Mouse (Mus musculus) forebrain, postnatal 0 days (tissue): ENCODE results near the gene Sptb. TPM values are rescaled to one million over a fixed set of nuclear protein-coding genes. Genes with fewer than 3 reads are reported as not detected.

Experiments
- ATAC-seq: fragments of 200-750 bp; cut with Nextera tagmentation; 2 replicates; pipeline ENCODE4 v1.8.0; 2017; ENCODE audit warnings: mild to moderate bottlenecking, moderate library complexity
- DNase-seq: peaks from one replicate; pipeline ENCODE4 v3.0.0-alpha.2; 2015
- H3K27ac ChIP-seq: fragments of 300-500 bp; sonication (generic); 2 replicates; pipeline ENCODE4 v1.5.1; 2014; ENCODE audit warnings: low read depth, mild to moderate bottlenecking, antibody characterized with exemption, low read length, moderate library complexity, mixed read lengths
- H3K27me3 ChIP-seq: fragments of 300-500 bp; sonication (generic); 2 replicates; pipeline ENCODE4 v1.6.1; 2014; ENCODE audit warnings: mild to moderate bottlenecking, low read length, mixed read lengths; ENCODE audit not compliant: insufficient read depth
- H3K36me3 ChIP-seq: fragments of 300-500 bp; sonication (generic); 2 replicates; pipeline ENCODE4 v1.6.1; 2014; ENCODE audit warnings: mild to moderate bottlenecking, moderate library complexity; ENCODE audit not compliant: insufficient read depth
- H3K4me1 ChIP-seq: fragments of 300-500 bp; sonication (generic); 2 replicates; pipeline ENCODE4 v1.6.1; 2014; ENCODE audit warnings: antibody characterized with exemption; ENCODE audit not compliant: insufficient read depth
- H3K4me2 ChIP-seq: fragments of 300-500 bp; sonication (generic); 2 replicates; pipeline ENCODE4 v1.6.1; 2014; ENCODE audit warnings: low read depth, mild to moderate bottlenecking, moderate library complexity
- H3K4me3 ChIP-seq: fragments of 300-500 bp; sonication (generic); 2 replicates; pipeline ENCODE4 v1.5.1; 2014; ENCODE audit warnings: low read depth, low read length, mixed read lengths
- H3K9ac ChIP-seq: fragments of 300-500 bp; sonication (generic); 2 replicates; pipeline ENCODE4 v1.6.1; 2014; ENCODE audit warnings: mild to moderate bottlenecking
- H3K9me3 ChIP-seq: fragments of 300-500 bp; sonication (generic); 2 replicates; pipeline ENCODE4 v1.6.1; 2016; ENCODE audit warnings: low read length
- CTCF ChIP-seq: sonication (generic); IDR thresholded peaks from 2 replicates; pipeline ENCODE4 v1.5.1; 2016; ENCODE audit warnings: antibody characterized with exemption, control low read depth, low read depth
- WGBS: fragments of 180-500 bp; shearing (Covaris S2); extraction: QIAGEN DNeasy Blood & Tissue Kit; methylation state at CpG from one replicate; pipeline ENCODE4 v1.1.7; 2014; 5-methylcytosine and 5-hydroxymethylcytosine counted together
- microRNA-seq, 2 experiments: library from miRNA; unstranded; fragments of <30 nt; microRNA quantifications; one replicate each; pipeline ENCODE4; 2016
- polyA plus RNA-seq: library from polyadenylated mRNA; unstranded; fragments of >200 nt; fragmentation: Nextera tagmentation; extraction: Ambion mirVana; gene quantifications from 2 replicates; pipeline ENCODE4 v1.2.1, GENCODE M21; 2015
- total RNA-seq: library from RNA; depleted of rRNA; stranded (reverse); fragments of >200 nt; gene quantifications from 2 replicates; pipeline ENCODE4 v1.2.3, GENCODE M21; 2014; rRNA removed

Gene Sptb
- total and polyA plus RNA-seq, 2 experiments from 2014 or later, result 3.0 to 19.6 TPM

- Histone ChIP-seq H3K36me3 (no peaks in the 10 kb centered on the region), H3K4me3 (peak overlapping the region; percentile 55), H3K9me3 (no peaks in the 10 kb centered on the region), H3K27ac (no peak overlapping the region), H3K27me3 (peaks cover 44% of the 10 kb centered on the region), H3K9ac (no peak overlapping the region), H3K4me1 (peaks cover 4% of the 10 kb centered on the region), H3K4me2 (peak overlapping the region; percentile 98)
- 3% methylated on average over 11 of the region's 11 CpGs for WGBS
- no peak for ATAC-seq
- no peak for TF ChIP-seq CTCF
- no peak for DNase-seq
These were observed 176.1 kb downstream of the Sptb start for GRCm38 (mm10) chr12:76534233-76534632.

GRCm38 (mm10) chr12:76533377-76534222, 176.7 kb downstream of the Sptb start:
- Histone ChIP-seq H3K4me3 (peak overlapping the region; percentile 55), H3K9me3 (no peaks in the 10 kb centered on the region), H3K27ac (no peak overlapping the region), H3K9ac (peak overlapping the region; percentile 46), H3K4me1 (peaks cover 4% of the 10 kb centered on the region), H3K36me3 (no peaks in the 10 kb centered on the region), H3K4me2 (peak overlapping the region; percentile 98), H3K27me3 (peaks cover 44% of the 10 kb centered on the region)
- DNase-seq, result peak; percentile 46
- under 1% methylated on average over 72 of the region's 74 CpGs for WGBS
- ATAC-seq, result peak; percentile 64
- TF ChIP-seq CTCF, result no peak

- Histone ChIP-seq H3K9ac (peak overlapping the region; percentile 46), H3K4me2 (peak overlapping the region; percentile 98), H3K9me3 (no peaks in the 10 kb centered on the region), H3K27me3 (peaks cover 44% of the 10 kb centered on the region), H3K4me3 (peak overlapping the region; percentile 55), H3K4me1 (peaks cover 4% of the 10 kb centered on the region), H3K27ac (no peak overlapping the region), H3K36me3 (no peaks in the 10 kb centered on the region)
- WGBS, result under 1% methylated on average over 31 of the region's 31 CpGs
- ATAC-seq, result no peak
- DNase-seq, result no peak
- TF ChIP-seq CTCF, result no peak
These were observed 177.4 kb downstream of the Sptb start for GRCm38 (mm10) chr12:76532926-76533376.

- peaks cover 44% of the 10 kb centered on the region for H3K27me3 ChIP-seq
These were observed 178.1 kb downstream of the Sptb start for GRCm38 (mm10) chr12:76531986-76532925.

GRCm38 (mm10) chr12:76530580-76531139, 179.7 kb downstream of the Sptb start, which contains the start of gene Plekhg3:
Gene Plekhg3, plus strand, starts transcription at chr12:76530891.
- WGBS, result 37% methylated on average over 6 of the region's 6 CpGs
- Histone ChIP-seq H3K4me2 (no peak within 1 kb of the TSS), H3K4me1 (peaks cover 4% of the 10 kb centered on the region), H3K27ac (no peak within 1 kb of the TSS), H3K9ac (no peak within 1 kb of the TSS), H3K27me3 (peaks cover 43% of the 10 kb centered on the region), H3K9me3 (no peaks in the 10 kb centered on the region), H3K36me3 (no peaks in the 10 kb centered on the region), H3K4me3 (no peak within 1 kb of the TSS)
- TF ChIP-seq CTCF, result no peak
- ATAC-seq (no peak), DNase-seq (no peak)

More at GRCm38 (mm10) chr12:76531986-76532925, 178.1 kb downstream of the Sptb start:
- TF ChIP-seq CTCF, result no peak
- Histone ChIP-seq H3K4me1 (peaks cover 4% of the 10 kb centered on the region), H3K4me2 (peak overlapping the region; percentile 98), H3K36me3 (no peaks in the 10 kb centered on the region), H3K9ac (peak overlapping the region; percentile 46; the same call in 1 of the 2 replicates), H3K9me3 (no peaks in the 10 kb centered on the region), H3K4me3 (peak overlapping the region; percentile 55), H3K27ac (no peak overlapping the region)
- ATAC-seq (no peak), DNase-seq (peak; percentile 11)
- WGBS, result 4% methylated on average over 19 of the region's 19 CpGs

Small RNA genes within 50 kb of the gene (microRNA-seq; reads per million reads assigned to microRNA genes)
- gene Mir5135, result 0 reads per million in 2 experiments

Other genes with a start within 250 kb of the Sptb start
- 4.1 and 6.2 TPM in 2 replicates for gene Plekhg3, start 179.7 kb downstream of the Sptb start, total RNA-seq
- gene Plekhg3, start 179.7 kb downstream of the Sptb start, polyA plus RNA-seq, result 0.53 and 1.1 TPM in 2 replicates
- 75.7 and 84.4 TPM in 2 replicates for gene Churc1, start 55.0 kb upstream of the Sptb start, total RNA-seq
- gene Churc1, start 55.0 kb upstream of the Sptb start, polyA plus RNA-seq, result 115 and 146 TPM in 2 replicates
- 22.7 and 32.3 TPM in 2 replicates for gene Fntb, start 55.0 kb upstream of the Sptb start, total RNA-seq
- 38.7 and 42.3 TPM in 2 replicates for gene Fntb, start 55.0 kb upstream of the Sptb start, polyA plus RNA-seq
- not detected in 2 replicates for gene Gpx2, start 85.0 kb upstream of the Sptb start, total RNA-seq
- 0.31 TPM in 1 of 2 replicates, not detected in the other for gene Gpx2, start 85.0 kb upstream of the Sptb start, polyA plus RNA-seq
- 75.1 and 83.0 TPM in 2 replicates for gene Rab15, start 112.4 kb upstream of the Sptb start, total RNA-seq
- gene Rab15, start 112.4 kb upstream of the Sptb start, polyA plus RNA-seq, result 43.7 and 52.6 TPM in 2 replicates